Mouse (Mus musculus): ENCODE results near the gene Hira.
"Not testable (repeated sequence)": the region's sequence is repeated elsewhere in the genome, so short reads cannot be mapped to it uniquely, and the experiment has no call there.

The Hira gene

GRCm38 (mm10) chr16:18876442-18877308, at the start of gene Hira, which contains the start of gene Mrpl40:
Gene Hira (plus strand): TSS chr16:18877037.
Gene Mrpl40 (minus strand): TSS chr16:18876862.
- peak; percentile 96 for DNase-seq (ENCODE audit: low spot score in 2 of 2)

GRCm38 (mm10) chr16:18828630-18829029, 48.2 kb upstream of the Hira start:
- no peak for DNase-seq (ENCODE audit: low spot score in 2 of 2)

- no peak for DNase-seq (ENCODE audit: low spot score in 2 of 2)
Measured at GRCm38 (mm10) chr16:18829102-18829501, 47.7 kb upstream of the Hira start.

- no peak for DNase-seq (ENCODE audit: low spot score in 2 of 2)
Measured at GRCm38 (mm10) chr16:18833486-18833885, 43.4 kb upstream of the Hira start.

GRCm38 (mm10) chr16:18836073-18836467, 40.8 kb upstream of the Hira start:
- no peak for DNase-seq (ENCODE audit: low spot score in 2 of 2)

GRCm38 (mm10) chr16:18836468-18837208, 40.2 kb upstream of the Hira start, which contains the start of the genes 2510002D24Rik and Gm28539:
Gene 2510002D24Rik (plus strand): TSS chr16:18836578.
Gene Gm28539 (plus strand): TSS chr16:18836584.
- DNase-seq (ENCODE audit: low spot score in 2 of 2), result peak; percentile 91 to 93

- DNase-seq (ENCODE audit: low spot score in 2 of 2), result no peak
Measured at GRCm38 (mm10) chr16:18838346-18838745, 38.5 kb upstream of the Hira start.

- no peak for DNase-seq (ENCODE audit: low spot score in 2 of 2)
Measured at GRCm38 (mm10) chr16:18846301-18846820, 30.5 kb upstream of the Hira start.

- DNase-seq (ENCODE audit: low spot score in 2 of 2), result not testable (repeated sequence)
Measured at GRCm38 (mm10) chr16:18849521-18850190, 27.2 kb upstream of the Hira start.

GRCm38 (mm10) chr16:18858551-18858950, 18.3 kb upstream of the Hira start:
- DNase-seq (ENCODE audit: low spot score in 2 of 2), result peak; percentile 5 to 43

GRCm38 (mm10) chr16:18860186-18860585, 16.7 kb upstream of the Hira start:
- DNase-seq (ENCODE audit: low spot score in 2 of 2), result no peak

GRCm38 (mm10) chr16:18870495-18870894, 6.3 kb upstream of the Hira start:
- not testable (repeated sequence) for DNase-seq (ENCODE audit: low spot score in 2 of 2)

GRCm38 (mm10) chr16:18876091-18876441, 771 bp upstream of the Hira start:
- DNase-seq (ENCODE audit: low spot score in 2 of 2), result no peak

- DNase-seq (ENCODE audit: low spot score in 2 of 2), result peak; percentile 57 to 58
Measured at GRCm38 (mm10) chr16:18877386-18878090, 701 bp downstream of the Hira start.

- no peak for DNase-seq (ENCODE audit: low spot score in 2 of 2)
Measured at GRCm38 (mm10) chr16:18878091-18878720, 1.4 kb downstream of the Hira start.

- DNase-seq (ENCODE audit: low spot score in 2 of 2), result no peak
Measured at GRCm38 (mm10) chr16:18884044-18884443, 7.2 kb downstream of the Hira start.

- DNase-seq (ENCODE audit: low spot score in 2 of 2), result no peak
Measured at GRCm38 (mm10) chr16:18893840-18894372, 17.1 kb downstream of the Hira start.

GRCm38 (mm10) chr16:18895249-18895648, 18.4 kb downstream of the Hira start:
- DNase-seq (ENCODE audit: low spot score in 2 of 2), result no peak

- peak; percentile 27 to 61 for DNase-seq (ENCODE audit: low spot score in 2 of 2)
Measured at GRCm38 (mm10) chr16:18896429-18896828, 19.6 kb downstream of the Hira start.

GRCm38 (mm10) chr16:18905648-18906047, 28.8 kb downstream of the Hira start:
- DNase-seq (ENCODE audit: low spot score in 2 of 2), result no peak

All from spleen, postnatal 36 days (tissue).